Mouse (Mus musculus): ENCODE results near the gene Izumo2.

Gene Izumo2

DNA sequence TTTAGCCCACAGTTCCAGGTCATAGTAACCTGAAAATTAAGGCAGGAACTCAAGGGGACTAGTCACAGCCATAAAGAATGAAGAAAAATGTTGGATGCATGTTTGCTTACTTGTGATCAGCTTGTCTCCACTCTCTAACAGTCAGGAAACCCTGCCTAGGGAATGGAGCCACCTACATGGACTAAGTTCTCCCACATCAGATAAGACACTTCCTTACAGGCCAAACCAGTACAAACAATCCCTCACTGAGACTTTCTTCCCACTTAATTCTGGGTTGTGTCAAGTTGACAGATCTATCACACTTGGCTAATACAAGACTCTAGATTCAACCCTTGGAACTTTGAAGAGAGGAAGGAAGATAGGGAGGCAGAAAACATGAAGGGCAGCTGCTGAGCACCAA, 51.8 kb downstream of the Izumo2 start:
- no peak for DNase-seq (ENCODE audit: low read depth, low spot score)

DNA sequence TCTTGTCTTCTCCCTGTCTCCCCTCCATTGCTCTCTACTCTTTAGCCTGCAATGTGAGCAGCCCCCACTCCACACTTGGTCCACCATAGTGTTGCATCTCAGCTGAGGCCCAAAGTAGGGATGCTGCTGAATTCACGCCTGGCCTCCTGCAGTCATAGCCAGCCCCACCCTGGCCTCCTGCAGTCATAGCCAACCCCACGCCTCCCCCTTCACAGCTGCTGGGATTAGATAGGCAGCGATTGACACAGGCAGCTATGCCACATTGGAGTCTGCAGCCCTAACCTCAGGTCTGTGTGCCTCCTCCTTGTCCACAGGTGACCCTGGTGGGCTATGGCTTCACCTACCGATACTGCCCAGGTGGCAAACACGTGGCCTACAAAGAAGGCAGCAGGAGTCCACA, 59.6 kb downstream of the Izumo2 start:
- no peak for DNase-seq (ENCODE audit: low read depth, low spot score)
